Mouse (Mus musculus): ENCODE data around the gene N4bp2l2.

GRCm38 (mm10) chr5:150673153-150673835 lies 7.3 kb upstream of the N4bp2l2 start, which contains the start of gene Pds5b:
- TF ChIP-seq POLR2A (IDR thresholded peaks at IDR 0.05; ENCODE audit: insufficient read depth, low read depth, low read length) (0 out of 2 replicates have a peak, but pooled peaks have one; percentile 15), CTCF (IDR thresholded peaks at IDR 0.05) (peak; percentile 80), EP300 (IDR thresholded peaks at IDR 0.05; ENCODE audit: insufficient read depth, low read depth, low read length) (no peak; the same call in 1 of the 2 replicates)

All from heart, adult 2 months (tissue).